Mouse (Mus musculus): ENCODE data around the gene Sec14l4.

DNA sequence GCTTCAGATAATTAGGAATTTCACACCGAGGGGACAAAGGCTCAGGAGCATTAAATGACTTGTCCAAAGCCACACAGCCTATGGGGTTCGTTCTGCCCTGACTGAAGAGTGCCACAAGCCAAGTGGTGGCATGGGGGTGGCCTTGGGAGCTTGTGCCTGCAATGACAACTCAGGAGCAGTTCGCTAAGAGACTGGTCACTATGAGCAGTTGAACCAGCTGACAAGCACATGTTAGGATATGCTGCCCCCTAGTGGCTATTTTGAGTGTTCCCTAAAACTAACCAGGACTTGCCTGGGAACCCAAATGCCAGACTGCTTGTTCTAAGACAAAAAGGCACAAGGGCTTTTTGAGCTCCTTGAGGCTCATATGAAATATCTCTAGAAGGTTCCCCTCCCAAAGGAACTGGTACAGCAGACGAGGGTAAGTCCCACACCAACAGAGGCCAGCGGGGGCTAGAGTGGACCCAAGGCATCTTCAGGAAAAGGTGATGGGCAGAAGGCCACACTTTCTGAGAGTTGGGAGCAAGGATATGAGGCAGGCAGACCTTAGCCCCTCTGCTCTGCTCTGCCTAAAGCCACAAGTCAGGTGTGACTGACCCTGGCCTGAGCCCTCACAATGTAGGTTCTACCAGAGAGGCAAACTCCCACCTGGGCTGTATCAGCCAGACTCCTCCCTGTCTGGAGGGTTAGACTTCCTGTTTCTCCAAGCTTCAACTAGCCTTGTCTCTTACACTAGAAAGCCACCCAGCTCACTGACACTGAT, 52.2 kb downstream of the Sec14l4 start:
- TF ChIP-seq CTCF (IDR thresholded peaks at IDR 0.05; ENCODE audit: control insufficient read depth, insufficient read depth, insufficient replicate concordance, low read depth, low read length) = peak; percentile 51; the same call in 1 of the 2 replicates
- no peak for TF ChIP-seq POLR2A (IDR thresholded peaks at IDR 0.05; ENCODE audit: control insufficient read depth, low read depth, low read length)

Measured in testis, adult 2 months (tissue).